Mouse (Mus musculus): Measurements from ENCODE around the gene Alkbh6.

DNA sequence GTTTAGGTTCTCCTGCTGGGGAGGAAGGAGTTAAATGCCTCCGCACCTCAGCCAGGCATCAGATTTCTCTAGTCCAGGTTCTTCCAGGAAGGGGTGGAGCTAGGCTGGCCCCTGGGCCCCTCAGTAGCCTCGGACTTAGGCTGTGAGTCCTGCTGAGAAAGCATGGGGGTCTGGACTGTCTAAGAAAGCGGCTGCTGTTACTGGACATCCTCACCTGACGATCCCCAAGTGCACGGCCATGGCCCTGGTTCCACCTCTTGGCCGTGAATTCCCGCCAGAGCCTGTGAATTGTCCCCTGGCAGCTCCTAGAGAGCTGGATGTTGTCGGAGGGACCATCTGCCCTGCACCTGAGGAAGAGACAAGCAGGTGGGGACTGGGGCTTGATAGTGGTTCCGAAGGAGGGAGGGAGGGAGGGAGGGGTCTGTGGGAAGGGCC, 6.2 kb downstream of the Alkbh6 start, which contains the start of gene Syne4:
- TF ChIP-seq GATA1 (IDR thresholded peaks at IDR 0.05; ENCODE audit: low read depth, low read length) (no peak), CTCF (IDR thresholded peaks at IDR 0.05 in 2 of 3, conservative IDR thresholded peaks at IDR 0.05 in 1 of 3; ENCODE audit: control insufficient read depth in 1 of 3, insufficient read depth in 1 of 3, low read depth in 2 of 3, low read length in 3 of 3, poor library complexity in 1 of 3, severe bottlenecking in 1 of 3) (no peak), USF1 (IDR thresholded peaks at IDR 0.05; ENCODE audit: low read depth, low read length) (no peak), ZKSCAN1 (IDR thresholded peaks at IDR 0.05; ENCODE audit: low read depth, low read length) (no peak), POLR2AphosphoS2 (IDR thresholded peaks at IDR 0.05; ENCODE audit: low read length) (no peak), TBP (IDR thresholded peaks at IDR 0.05; ENCODE audit: low read depth, low read length) (no peak), ZNF384 (IDR thresholded peaks at IDR 0.05; ENCODE audit: low read depth, low read length) (no peak)

Data from MEL (cell line).